Mouse (Mus musculus): ENCODE data around the gene Psmb3.

DNA sequence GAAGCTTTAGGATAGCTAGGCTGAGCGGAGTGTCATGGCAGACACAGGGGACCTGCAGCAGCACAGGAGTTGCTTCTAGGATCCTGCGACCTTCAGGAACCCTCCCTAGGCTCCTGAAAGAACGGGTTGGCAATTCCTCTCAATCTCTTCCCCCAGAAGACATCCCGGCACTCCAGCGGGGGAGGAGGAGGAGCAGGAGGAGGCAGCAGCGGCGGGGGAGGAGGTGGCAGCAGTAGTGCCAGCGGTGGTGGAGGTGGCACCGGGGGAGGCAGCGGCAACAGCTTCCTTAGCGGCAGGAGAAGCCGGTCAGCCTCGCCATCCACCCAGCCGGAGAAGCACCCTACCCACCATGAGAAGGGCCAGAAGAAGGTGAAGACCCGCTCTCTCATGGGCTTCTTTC is 33.9 kb upstream of the Psmb3 start:
- TF ChIP-seq CTCF (conservative IDR thresholded peaks at IDR 0.05 in 1 of 2, IDR thresholded peaks at IDR 0.05 in 1 of 2; ENCODE audit: low read depth in 2 of 2, low read length in 2 of 2) (no peak), HCFC1 (IDR thresholded peaks at IDR 0.05; ENCODE audit: low read depth, low read length) (no peak), POLR2A (IDR thresholded peaks at IDR 0.05; ENCODE audit: low read depth, low read length) (no peak), ELF1 (IDR thresholded peaks at IDR 0.05; ENCODE audit: low read depth, low read length) (no peak), EP300 (IDR thresholded peaks at IDR 0.05; ENCODE audit: low read length) (no peak), POLR2AphosphoS2 (IDR thresholded peaks at IDR 0.05; ENCODE audit: low read depth, low read length) (no peak)

Measured in CH12.LX (cell line).